Mouse (Mus musculus): Measurements from ENCODE around the gene Fscn2. TPM values are rescaled to one million over a fixed set of nuclear protein-coding genes. Genes with fewer than 3 reads are reported as not detected.
A peak's percentile ranks its signal among the peaks of the same experiment; 100 is the strongest.

Fscn2 gene
- polyA plus RNA-seq, 1 experiment from 2014 or later, result 0.62 TPM

- Histone ChIP-seq H3K27ac (replicated peaks in 1 of 2; ENCODE audit: control insufficient read depth in 1 of 2, insufficient read depth in 1 of 2, low read depth in 2 of 2, low read length in 2 of 2) (peak overlapping the region; percentile 6 to 78; a peak in 1 of 4 replicates), H3K36me3 (ENCODE audit: control insufficient read depth, insufficient read depth, low read length) (peaks cover 75% of the 10 kb centered on the region), H3K4me1 (ENCODE audit: control insufficient read depth in 2 of 2, insufficient read depth in 2 of 2, low read length in 2 of 2) (peaks cover 26 to 61% of the 10 kb centered on the region in 2 experiments), H3K9ac (ENCODE audit: low read length) (peak overlapping the region; percentile 89), H3K4me2 (ENCODE audit: low read length) (peak overlapping the region; percentile 97), H3K9me3 (ENCODE audit: control insufficient read depth, low read length) (no peaks in the 10 kb centered on the region), H3K4me3 (ENCODE audit: control insufficient read depth in 1 of 2, insufficient read depth in 1 of 2, low read depth in 1 of 2, low read length in 2 of 2) (peak overlapping the region; percentile 79), H3K27me3 (ENCODE audit: control insufficient read depth, insufficient read depth, low read length) (no peaks in the 10 kb centered on the region)
- WGBS, result 2% methylated on average over 40 of the region's 40 CpGs
- ATAC-seq (ENCODE audit: insufficient number of reproducible peaks, insufficient read depth, low FRiP score, low read depth), result 0 out of 2 replicates have a peak, but pooled peaks have one; percentile 2
Measured at GRCm38 (mm10) chr11:120378031-120378610, 16.8 kb downstream of the Fscn2 start.

- peaks cover 75% of the 10 kb centered on the region for H3K36me3 ChIP-seq (ENCODE audit: control insufficient read depth, insufficient read depth, low read length)
- H3K9ac ChIP-seq (ENCODE audit: low read length), result peak within 1 kb of the TSS; percentile 89
- peak within 1 kb of the TSS; percentile 97 for H3K4me2 ChIP-seq (ENCODE audit: low read length)
- H3K9me3 ChIP-seq (ENCODE audit: control insufficient read depth, low read length), result no peaks in the 10 kb centered on the region
- ATAC-seq (ENCODE audit: insufficient number of reproducible peaks, insufficient read depth, low FRiP score, low read depth), result peak; percentile 68
- no peaks in the 10 kb centered on the region for H3K27me3 ChIP-seq (ENCODE audit: control insufficient read depth, insufficient read depth, low read length)
- 8% methylated on average over 54 of the region's 54 CpGs for WGBS
- H3K4me3 ChIP-seq (ENCODE audit: control insufficient read depth in 1 of 2, insufficient read depth in 1 of 2, low read depth in 1 of 2, low read length in 2 of 2), result peak within 1 kb of the TSS; percentile 79
- H3K27ac ChIP-seq (replicated peaks in 1 of 2; ENCODE audit: control insufficient read depth in 1 of 2, insufficient read depth in 1 of 2, low read depth in 2 of 2, low read length in 2 of 2), result peak within 1 kb of the TSS; percentile 78 to 79
- peaks cover 28 to 59% of the 10 kb centered on the region in 2 experiments for H3K4me1 ChIP-seq (ENCODE audit: control insufficient read depth in 2 of 2, insufficient read depth in 2 of 2, low read length in 2 of 2)
Measured at GRCm38 (mm10) chr11:120378611-120379540, 17.5 kb downstream of the Fscn2 start, which contains the start of gene Faap100. TSS of gene Faap100 (minus strand) at chr11:120378764.

DNA sequence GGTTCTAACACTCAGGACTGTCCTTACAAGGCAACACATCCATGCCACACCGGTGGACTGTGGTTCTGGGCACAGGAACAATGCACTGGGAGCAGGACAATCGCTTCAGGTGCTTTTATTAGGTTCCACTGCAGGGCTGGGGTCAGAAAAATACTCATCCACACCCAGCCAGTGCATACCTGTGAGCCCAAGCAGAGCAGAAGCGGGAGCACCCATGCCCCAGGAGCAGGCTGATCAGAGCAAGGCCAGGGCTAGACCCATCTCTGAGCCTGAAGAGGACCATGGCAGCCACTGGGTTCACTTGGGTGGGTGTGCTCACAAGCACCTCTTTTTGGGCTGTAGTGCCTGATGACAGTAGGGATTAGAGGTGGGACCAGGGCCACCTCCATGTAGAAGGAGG lies 18.9 kb downstream of the Fscn2 start:
- Histone ChIP-seq H3K36me3 (ENCODE audit: control insufficient read depth, insufficient read depth, low read length) (peaks cover 75% of the 10 kb centered on the region), H3K9ac (ENCODE audit: low read length) (no peak overlapping the region), H3K4me3 (ENCODE audit: control insufficient read depth in 1 of 2, insufficient read depth in 1 of 2, low read depth in 1 of 2, low read length in 2 of 2) (no peak overlapping the region), H3K27ac (replicated peaks in 1 of 2; ENCODE audit: control insufficient read depth in 1 of 2, insufficient read depth in 1 of 2, low read depth in 2 of 2, low read length in 2 of 2) (no peak overlapping the region), H3K9me3 (ENCODE audit: control insufficient read depth, low read length) (no peaks in the 10 kb centered on the region), H3K4me1 (ENCODE audit: control insufficient read depth in 2 of 2, insufficient read depth in 2 of 2, low read length in 2 of 2) (peaks cover 25 to 53% of the 10 kb centered on the region in 2 experiments), H3K27me3 (ENCODE audit: control insufficient read depth, insufficient read depth, low read length) (no peaks in the 10 kb centered on the region), H3K4me2 (ENCODE audit: low read length) (no peak overlapping the region)
- no peak for ATAC-seq (ENCODE audit: insufficient number of reproducible peaks, insufficient read depth, low FRiP score, low read depth)
- 89% methylated on average over 3 of the region's 3 CpGs for WGBS

GRCm38 (mm10) chr11:120381157-120381556 lies 19.8 kb downstream of the Fscn2 start:
- WGBS, result 90% methylated on average over 4 of the region's 4 CpGs
- H3K4me1 ChIP-seq (ENCODE audit: control insufficient read depth in 2 of 2, insufficient read depth in 2 of 2, low read length in 2 of 2), result peaks cover 30 to 61% of the 10 kb centered on the region in 2 experiments
- H3K4me2 ChIP-seq (ENCODE audit: low read length), result no peak overlapping the region
- H3K36me3 ChIP-seq (ENCODE audit: control insufficient read depth, insufficient read depth, low read length), result peaks cover 75% of the 10 kb centered on the region
- H3K9ac ChIP-seq (ENCODE audit: low read length), result peak overlapping the region; percentile 62
- H3K4me3 ChIP-seq (ENCODE audit: control insufficient read depth in 1 of 2, insufficient read depth in 1 of 2, low read depth in 1 of 2, low read length in 2 of 2), result no peak overlapping the region
- no peaks in the 10 kb centered on the region for H3K9me3 ChIP-seq (ENCODE audit: control insufficient read depth, low read length)
- ATAC-seq (ENCODE audit: insufficient number of reproducible peaks, insufficient read depth, low FRiP score, low read depth), result no peak
- peak overlapping the region; percentile 88 to 95 for H3K27ac ChIP-seq (replicated peaks in 1 of 2; ENCODE audit: control insufficient read depth in 1 of 2, insufficient read depth in 1 of 2, low read depth in 2 of 2, low read length in 2 of 2)
- no peaks in the 10 kb centered on the region for H3K27me3 ChIP-seq (ENCODE audit: control insufficient read depth, insufficient read depth, low read length)

GRCm38 (mm10) chr11:120382509-120382908 lies 21.2 kb downstream of the Fscn2 start:
- peak; percentile 55 for ATAC-seq (ENCODE audit: insufficient number of reproducible peaks, insufficient read depth, low FRiP score, low read depth)
- Histone ChIP-seq H3K27ac (replicated peaks in 1 of 2; ENCODE audit: control insufficient read depth in 1 of 2, insufficient read depth in 1 of 2, low read depth in 2 of 2, low read length in 2 of 2) (peak overlapping the region; percentile 88 to 95), H3K4me3 (ENCODE audit: control insufficient read depth in 1 of 2, insufficient read depth in 1 of 2, low read depth in 1 of 2, low read length in 2 of 2) (no peak overlapping the region), H3K27me3 (ENCODE audit: control insufficient read depth, insufficient read depth, low read length) (no peaks in the 10 kb centered on the region), H3K4me2 (ENCODE audit: low read length) (0 out of 2 replicates have a peak overlapping the region, but pooled peaks have one; percentile 13), H3K9ac (ENCODE audit: low read length) (peak overlapping the region; percentile 62), H3K4me1 (ENCODE audit: control insufficient read depth in 2 of 2, insufficient read depth in 2 of 2, low read length in 2 of 2) (peaks cover 32 to 60% of the 10 kb centered on the region in 2 experiments), H3K9me3 (ENCODE audit: control insufficient read depth, low read length) (no peaks in the 10 kb centered on the region), H3K36me3 (ENCODE audit: control insufficient read depth, insufficient read depth, low read length) (peaks cover 71% of the 10 kb centered on the region)
- WGBS, result 33% methylated on average over 9 of the region's 9 CpGs

DNA sequence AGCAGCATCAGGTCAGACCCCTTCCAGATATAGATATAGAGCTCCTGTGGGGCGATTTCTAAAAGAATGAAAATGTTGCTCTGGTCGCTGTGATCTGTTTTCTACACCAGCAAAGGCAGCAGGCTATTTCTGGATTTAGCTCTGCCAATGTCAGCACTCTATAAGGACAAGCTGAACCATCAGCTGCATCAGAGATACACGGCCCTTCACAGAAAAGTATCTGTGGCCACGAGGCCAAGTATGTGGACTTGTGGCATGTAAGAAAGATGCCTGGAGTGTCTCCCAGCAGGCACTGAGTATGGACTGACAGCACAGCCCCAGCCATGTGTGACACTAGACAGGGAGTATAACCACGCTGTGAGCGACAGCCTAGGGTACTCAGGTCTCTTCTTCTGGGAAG lies 25.3 kb downstream of the Fscn2 start:
- WGBS, result 42% methylated on average over 6 of the region's 6 CpGs
- Histone ChIP-seq H3K27ac (replicated peaks in 1 of 2; ENCODE audit: control insufficient read depth in 1 of 2, insufficient read depth in 1 of 2, low read depth in 2 of 2, low read length in 2 of 2) (peak overlapping the region; percentile 98 to 99), H3K9me3 (ENCODE audit: control insufficient read depth, low read length) (no peaks in the 10 kb centered on the region), H3K27me3 (ENCODE audit: control insufficient read depth, insufficient read depth, low read length) (no peaks in the 10 kb centered on the region), H3K4me3 (ENCODE audit: control insufficient read depth in 1 of 2, insufficient read depth in 1 of 2, low read depth in 1 of 2, low read length in 2 of 2) (no peak overlapping the region), H3K4me1 (ENCODE audit: control insufficient read depth in 2 of 2, insufficient read depth in 2 of 2, low read length in 2 of 2) (peaks cover 20 to 41% of the 10 kb centered on the region in 2 experiments), H3K4me2 (ENCODE audit: low read length) (peak overlapping the region; percentile 39), H3K36me3 (ENCODE audit: control insufficient read depth, insufficient read depth, low read length) (peaks cover 67% of the 10 kb centered on the region), H3K9ac (ENCODE audit: low read length) (peak overlapping the region; percentile 54; the same call in 1 of the 2 replicates)
- peak; percentile 73 for ATAC-seq (ENCODE audit: insufficient number of reproducible peaks, insufficient read depth, low FRiP score, low read depth)

DNA sequence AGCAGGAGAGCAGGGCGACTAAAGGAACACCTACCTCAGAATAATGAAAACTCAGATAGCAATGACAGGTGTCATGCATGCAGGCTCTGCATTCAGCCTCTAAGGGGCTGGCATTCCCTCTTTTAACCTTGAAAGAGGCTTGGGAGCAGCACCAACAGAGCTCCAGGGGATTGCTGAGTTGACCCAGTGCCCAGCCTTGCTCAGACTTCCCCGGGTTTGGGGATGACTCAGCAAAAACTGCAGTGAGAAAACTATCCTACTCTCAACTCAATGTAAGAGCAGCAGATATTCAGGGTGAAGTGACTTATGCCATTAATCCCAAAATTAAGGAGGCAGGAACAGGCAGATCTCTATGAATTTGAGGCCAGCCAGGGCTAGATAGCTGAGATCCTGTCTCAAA lies 25.8 kb downstream of the Fscn2 start:
- no peaks in the 10 kb centered on the region for H3K9me3 ChIP-seq (ENCODE audit: control insufficient read depth, low read length)
- no peak for ATAC-seq (ENCODE audit: insufficient number of reproducible peaks, insufficient read depth, low FRiP score, low read depth)
- WGBS, result 35% methylated on average over 2 of the region's 2 CpGs
- H3K4me2 ChIP-seq (ENCODE audit: low read length), result no peak overlapping the region
- no peaks in the 10 kb centered on the region for H3K27me3 ChIP-seq (ENCODE audit: control insufficient read depth, insufficient read depth, low read length)
- H3K4me1 ChIP-seq (ENCODE audit: control insufficient read depth in 2 of 2, insufficient read depth in 2 of 2, low read length in 2 of 2), result peaks cover 16 to 35% of the 10 kb centered on the region in 2 experiments
- H3K9ac ChIP-seq (ENCODE audit: low read length), result no peak overlapping the region
- no peak overlapping the region for H3K4me3 ChIP-seq (ENCODE audit: control insufficient read depth in 1 of 2, insufficient read depth in 1 of 2, low read depth in 1 of 2, low read length in 2 of 2)
- peak overlapping the region; percentile 87 to 99 for H3K27ac ChIP-seq (replicated peaks in 1 of 2; ENCODE audit: control insufficient read depth in 1 of 2, insufficient read depth in 1 of 2, low read depth in 2 of 2, low read length in 2 of 2)
- H3K36me3 ChIP-seq (ENCODE audit: control insufficient read depth, insufficient read depth, low read length), result peaks cover 64% of the 10 kb centered on the region
